Mouse (Mus musculus): Measurements from ENCODE around the gene Emcn.

- TF ChIP-seq CTCF (conservative IDR thresholded peaks at IDR 0.05; ENCODE audit: low read length) = no peak
- no peak for TF ChIP-seq NANOG (IDR thresholded peaks at IDR 0.05; ENCODE audit: borderline replicate concordance, low read length)
- no peak for TF ChIP-seq POU5F1 (IDR thresholded peaks at IDR 0.05; ENCODE audit: borderline replicate concordance, low read length)
These were observed 27.0 kb downstream of the Emcn start for GRCm38 (mm10) chr3:137367826-137368325.

Data from E14TG2a.4 (cell line).